Mouse (Mus musculus) stomach, embryonic 15.5 days (tissue): Measurements from ENCODE around the gene Dnmt1. TPM values are rescaled to one million over a fixed set of nuclear protein-coding genes. Genes with fewer than 3 reads are reported as not detected.

Source experiments
- ATAC-seq: fragments of 200-750 bp; cut with Nextera tagmentation; 2 replicates; pipeline ENCODE4 v1.8.0; 2017; ENCODE audit warnings: low read depth, moderate number of reproducible peaks, moderate TSS enrichment; ENCODE audit not compliant: insufficient read depth, low FRiP score
- H3K27ac ChIP-seq: fragments of 300-500 bp; sonication (generic); 2 replicates; pipeline ENCODE4 v1.5.1; 2015; ENCODE audit warnings: mild to moderate bottlenecking, inconsistent platforms
- H3K27me3 ChIP-seq: fragments of 300-500 bp; sonication (generic); replicated peaks from 2 replicates; pipeline ENCODE4 v1.6.1; 2015; ENCODE audit warnings: inconsistent platforms
- H3K36me3 ChIP-seq: fragments of 300-500 bp; sonication (generic); 2 replicates; pipeline ENCODE4 v1.6.1; 2015; ENCODE audit warnings: inconsistent platforms
- H3K4me1 ChIP-seq: fragments of 300-500 bp; sonication (generic); 2 replicates; pipeline ENCODE4 v1.6.1; 2015; ENCODE audit warnings: inconsistent platforms
- H3K4me2 ChIP-seq: fragments of 300-500 bp; sonication (generic); 2 replicates; pipeline ENCODE4 v1.6.1; 2015; ENCODE audit warnings: mild to moderate bottlenecking, inconsistent platforms
- H3K4me3 ChIP-seq: fragments of 300-500 bp; sonication (generic); replicated peaks from 2 replicates; pipeline ENCODE4 v1.5.1; 2015; ENCODE audit warnings: inconsistent platforms
- H3K9ac ChIP-seq: fragments of 300-500 bp; sonication (generic); 2 replicates; pipeline ENCODE4 v1.6.1; 2015; ENCODE audit warnings: inconsistent platforms
- H3K9me3 ChIP-seq: fragments of 300-500 bp; sonication (generic); 2 replicates; pipeline ENCODE4 v1.6.1; 2016; ENCODE audit warnings: inconsistent platforms
- WGBS: fragments of 180-500 bp; shearing (Covaris S2); methylation state at CpG from one replicate; pipeline ENCODE4 v1.1.7; 2015; 5-methylcytosine and 5-hydroxymethylcytosine counted together
- polyA plus RNA-seq: library from polyadenylated mRNA; unstranded; fragments of >200 nt; fragmentation: Nextera tagmentation; extraction: Ambion mirVana; gene quantifications from 2 replicates; pipeline ENCODE4 v1.2.1, GENCODE M21; 2015

Dnmt1 gene
- polyA plus RNA-seq, 1 experiment from 2014 or later: 74.7 TPM

- under 1% methylated on average over 17 of the region's 17 CpGs for WGBS
- H3K36me3 ChIP-seq: 0 out of 2 replicates have a peak, but pooled peaks cover 3% of the 10 kb centered on the region
- no peaks in the 10 kb centered on the region for H3K27me3 ChIP-seq
- peak overlapping the region; percentile 87 for H3K9ac ChIP-seq
- H3K4me1 ChIP-seq: peaks cover 15% of the 10 kb centered on the region
- H3K4me2 ChIP-seq: peak overlapping the region; percentile 81
- peak overlapping the region; percentile 97 for H3K27ac ChIP-seq
- H3K4me3 ChIP-seq: peak overlapping the region; percentile 99
- ATAC-seq: no peak; the same call in 1 of the 2 replicates
- H3K9me3 ChIP-seq: no peaks in the 10 kb centered on the region
Measured at GRCm38 (mm10) chr9:20951966-20952519, 7.6 kb downstream of the Dnmt1 start.

GRCm38 (mm10) chr9:20951441-20951840 lies 8.2 kb downstream of the Dnmt1 start:
- H3K27me3 ChIP-seq: no peaks in the 10 kb centered on the region
- WGBS: 8% methylated on average over 14 of the region's 14 CpGs
- H3K9me3 ChIP-seq: no peaks in the 10 kb centered on the region
- H3K4me2 ChIP-seq: peak overlapping the region; percentile 81
- peak overlapping the region; percentile 87 for H3K9ac ChIP-seq
- H3K4me3 ChIP-seq: peak overlapping the region; percentile 99
- H3K4me1 ChIP-seq: peaks cover 15% of the 10 kb centered on the region
- H3K27ac ChIP-seq: peak overlapping the region; percentile 97
- H3K36me3 ChIP-seq: 0 out of 2 replicates have a peak, but pooled peaks cover 3% of the 10 kb centered on the region
- no peak for ATAC-seq

- Histone ChIP-seq H3K4me3 (no peak overlapping the region; the same call in 1 of the 2 replicates), H3K36me3 (0 out of 2 replicates have a peak, but pooled peaks cover 3% of the 10 kb centered on the region), H3K4me2 (no peak overlapping the region), H3K27ac (no peak overlapping the region), H3K9ac (no peak overlapping the region), H3K27me3 (no peaks in the 10 kb centered on the region), H3K4me1 (peaks cover 15% of the 10 kb centered on the region), H3K9me3 (no peaks in the 10 kb centered on the region)
- ATAC-seq: no peak
Measured at GRCm38 (mm10) chr9:20950419-20950818, 9.3 kb downstream of the Dnmt1 start.

- H3K27ac ChIP-seq: no peak overlapping the region
- 76% methylated on average over 16 of the region's 16 CpGs for WGBS
- H3K9ac ChIP-seq: no peak overlapping the region
- peaks cover 12% of the 10 kb centered on the region for H3K4me1 ChIP-seq
- no peak overlapping the region for H3K4me3 ChIP-seq
- H3K36me3 ChIP-seq: peaks cover 11% of the 10 kb centered on the region
- ATAC-seq: no peak
- H3K27me3 ChIP-seq: no peaks in the 10 kb centered on the region
- H3K9me3 ChIP-seq: no peaks in the 10 kb centered on the region
- no peak overlapping the region for H3K4me2 ChIP-seq
Measured at GRCm38 (mm10) chr9:20946066-20946880, 13.4 kb downstream of the Dnmt1 start.

GRCm38 (mm10) chr9:20944697-20945370 lies 14.9 kb downstream of the Dnmt1 start:
- peaks cover 6% of the 10 kb centered on the region for H3K4me1 ChIP-seq
- no peak overlapping the region for H3K4me2 ChIP-seq
- H3K36me3 ChIP-seq: peaks cover 26% of the 10 kb centered on the region
- H3K4me3 ChIP-seq: no peak overlapping the region
- H3K27ac ChIP-seq: no peak overlapping the region
- 0 out of 2 replicates have a peak, but pooled peaks have one; percentile 8 for ATAC-seq
- no peak overlapping the region for H3K9ac ChIP-seq
- WGBS: 45% methylated on average over 4 of the region's 4 CpGs
- H3K27me3 ChIP-seq: no peaks in the 10 kb centered on the region
- H3K9me3 ChIP-seq: no peaks in the 10 kb centered on the region

GRCm38 (mm10) chr9:20943911-20944310 lies 15.8 kb downstream of the Dnmt1 start:
- Histone ChIP-seq H3K9me3 (no peaks in the 10 kb centered on the region), H3K9ac (no peak overlapping the region), H3K4me1 (peaks cover 4% of the 10 kb centered on the region), H3K4me3 (no peak overlapping the region), H3K27me3 (no peaks in the 10 kb centered on the region), H3K27ac (no peak overlapping the region; the same call in 1 of the 2 replicates), H3K4me2 (no peak overlapping the region), H3K36me3 (peaks cover 33% of the 10 kb centered on the region)
- ATAC-seq: no peak; the same call in 1 of the 2 replicates
- WGBS: 19% methylated on average over 2 of the region's 2 CpGs

GRCm38 (mm10) chr9:20943396-20943795 lies 16.3 kb downstream of the Dnmt1 start:
- no peak overlapping the region for H3K4me2 ChIP-seq
- peaks cover 38% of the 10 kb centered on the region for H3K36me3 ChIP-seq
- no peak overlapping the region for H3K9ac ChIP-seq
- H3K9me3 ChIP-seq: no peaks in the 10 kb centered on the region
- peak overlapping the region; percentile 32; the same call in 1 of the 2 replicates for H3K27ac ChIP-seq
- H3K27me3 ChIP-seq: no peaks in the 10 kb centered on the region
- no peak overlapping the region for H3K4me3 ChIP-seq
- 87% methylated on average over 7 of the region's 7 CpGs for WGBS
- peaks cover 4% of the 10 kb centered on the region for H3K4me1 ChIP-seq
- ATAC-seq: no peak

GRCm38 (mm10) chr9:20923258-20923657 lies 36.4 kb downstream of the Dnmt1 start:
- no peak overlapping the region for H3K4me3 ChIP-seq
- H3K36me3 ChIP-seq: peaks cover 85% of the 10 kb centered on the region
- H3K4me2 ChIP-seq: no peak overlapping the region
- no peaks in the 10 kb centered on the region for H3K27me3 ChIP-seq
- 87% methylated on average over 3 of the region's 3 CpGs for WGBS
- H3K9me3 ChIP-seq: no peaks in the 10 kb centered on the region
- H3K27ac ChIP-seq: no peak overlapping the region
- ATAC-seq: no peak
- H3K4me1 ChIP-seq: no peaks in the 10 kb centered on the region
- no peak overlapping the region for H3K9ac ChIP-seq

GRCm38 (mm10) chr9:20916160-20916559 lies 43.5 kb downstream of the Dnmt1 start:
- WGBS: 75% methylated on average over 4 of the region's 4 CpGs
- Histone ChIP-seq H3K4me2 (no peak overlapping the region), H3K9ac (no peak overlapping the region), H3K27ac (no peak overlapping the region), H3K27me3 (no peaks in the 10 kb centered on the region), H3K36me3 (peaks cover 87% of the 10 kb centered on the region), H3K4me1 (no peaks in the 10 kb centered on the region), H3K4me3 (no peak overlapping the region), H3K9me3 (no peaks in the 10 kb centered on the region)
- no peak for ATAC-seq

GRCm38 (mm10) chr9:20909948-20910347 lies 49.7 kb downstream of the Dnmt1 start:
- Histone ChIP-seq H3K27ac (no peak overlapping the region), H3K36me3 (peaks cover 91% of the 10 kb centered on the region), H3K27me3 (no peaks in the 10 kb centered on the region), H3K9ac (no peak overlapping the region), H3K4me3 (no peak overlapping the region), H3K4me1 (no peaks in the 10 kb centered on the region), H3K4me2 (no peak overlapping the region), H3K9me3 (no peaks in the 10 kb centered on the region)
- no peak for ATAC-seq
- 91% methylated on average over 9 of the region's 9 CpGs for WGBS

- peak overlapping the region; percentile 24; the same call in 1 of the 2 replicates for H3K4me2 ChIP-seq
- WGBS: 16% methylated on average over 6 of the region's 6 CpGs
- ATAC-seq: no peak
Measured at GRCm38 (mm10) chr9:20902174-20902491, 57.6 kb downstream of the Dnmt1 start.

More at GRCm38 (mm10) chr9:20902174-20902491, 57.6 kb downstream of the Dnmt1 start:
- no peaks in the 10 kb centered on the region for H3K9me3 ChIP-seq
- peaks cover 13% of the 10 kb centered on the region; the same call in 1 of the 2 replicates for H3K4me1 ChIP-seq
- no peak overlapping the region for H3K9ac ChIP-seq
- H3K36me3 ChIP-seq: peaks cover 16% of the 10 kb centered on the region
- H3K27ac ChIP-seq: no peak overlapping the region; the same call in 1 of the 2 replicates
- no peaks in the 10 kb centered on the region for H3K27me3 ChIP-seq
- no peak overlapping the region for H3K4me3 ChIP-seq
